Mouse (Mus musculus) midbrain, embryonic 11.5 days (tissue): Measurements from ENCODE around the gene Fnbp4. TPM values are rescaled to one million over a fixed set of nuclear protein-coding genes. Genes with fewer than 3 reads are reported as not detected.
"Not testable (repeated sequence)": the region's sequence is repeated elsewhere in the genome, so short reads cannot be mapped to it uniquely, and the experiment has no call there.

ENCODE experiments used
- ATAC-seq: fragments of 200-750 bp; cut with Nextera tagmentation; 2 replicates; pipeline ENCODE4 v1.8.0; 2017; ENCODE audit warnings: moderate TSS enrichment, moderate library complexity; ENCODE audit not compliant: low FRiP score
- DNase-seq: peaks from one replicate; pipeline ENCODE4 v3.0.0; 2015; ENCODE audit warnings: low spot score; ENCODE audit errors: missing footprints
- H3K27ac ChIP-seq: fragments of 300-500 bp; sonication (generic); 2 replicates; pipeline ENCODE4 v1.5.1; 2014; ENCODE audit warnings: low read depth, low read length
- H3K27me3 ChIP-seq: fragments of 300-500 bp; sonication (generic); 2 replicates; pipeline ENCODE4 v1.6.1; 2014; ENCODE audit warnings: mild to moderate bottlenecking, low read length, moderate library complexity, mixed read lengths; ENCODE audit not compliant: control insufficient read depth, insufficient read depth
- H3K36me3 ChIP-seq: fragments of 300-500 bp; sonication (generic); 2 replicates; pipeline ENCODE4 v1.6.1; 2014; ENCODE audit warnings: mild to moderate bottlenecking, low read length, moderate library complexity, mixed read lengths; ENCODE audit not compliant: control insufficient read depth, insufficient read depth
- H3K4me1 ChIP-seq: fragments of 300-500 bp; sonication (generic); 2 replicates; pipeline ENCODE4 v1.6.1; 2014; ENCODE audit warnings: low read length; ENCODE audit not compliant: control insufficient read depth, insufficient read depth
- H3K4me2 ChIP-seq: fragments of 300-500 bp; sonication (generic); 2 replicates; pipeline ENCODE4 v1.6.1; 2014; ENCODE audit warnings: mild to moderate bottlenecking, moderate library complexity
- H3K4me3 ChIP-seq: fragments of 300-500 bp; sonication (generic); 2 replicates; pipeline ENCODE4 v1.5.1; 2014; ENCODE audit warnings: low read depth, low read length
- H3K9ac ChIP-seq: fragments of 300-500 bp; sonication (generic); 2 replicates; pipeline ENCODE4 v1.6.1; 2014; ENCODE audit warnings: low read length
- H3K9me3 ChIP-seq: fragments of 300-500 bp; sonication (generic); 2 replicates; pipeline ENCODE4 v1.6.1; 2016; ENCODE audit warnings: low read length; ENCODE audit not compliant: control insufficient read depth
- WGBS: fragments of 180-500 bp; shearing (Covaris S2); extraction: QIAGEN DNeasy Blood & Tissue Kit; methylation state at CpG from one replicate; pipeline ENCODE4 v1.1.7; 2014; 5-methylcytosine and 5-hydroxymethylcytosine counted together
- polyA plus RNA-seq: library from polyadenylated mRNA; unstranded; fragments of >200 nt; fragmentation: Nextera tagmentation; extraction: Ambion mirVana; gene quantifications from 2 replicates; pipeline ENCODE4 v1.2.1, GENCODE M21; 2014

Fnbp4 gene
- polyA plus RNA-seq, 1 experiment from 2014 or later = 102 TPM

GRCm38 (mm10) chr2:90815266-90815665 lies 70.1 kb downstream of the Fnbp4 start:
- H3K27me3 ChIP-seq = no peaks in the 10 kb centered on the region
- H3K9me3 ChIP-seq = no peaks in the 10 kb centered on the region
- DNase-seq (no peak), ATAC-seq (no peak)
- no peak overlapping the region for H3K4me2 ChIP-seq
- no peak overlapping the region for H3K27ac ChIP-seq
- H3K4me1 ChIP-seq = no peaks in the 10 kb centered on the region
- H3K9ac ChIP-seq = no peak overlapping the region
- no peaks in the 10 kb centered on the region for H3K36me3 ChIP-seq
- no peak overlapping the region for H3K4me3 ChIP-seq
- 81% methylated on average over 2 of the region's 2 CpGs for WGBS

- no peak for DNase-seq
- no peak overlapping the region for H3K9ac ChIP-seq
- no peak overlapping the region for H3K4me3 ChIP-seq
- 84% methylated on average over 4 of the region's 4 CpGs for WGBS
- no peaks in the 10 kb centered on the region for H3K9me3 ChIP-seq
- no peaks in the 10 kb centered on the region for H3K4me1 ChIP-seq
- H3K36me3 ChIP-seq = no peaks in the 10 kb centered on the region
- H3K27me3 ChIP-seq = no peaks in the 10 kb centered on the region
- no peak for ATAC-seq
- no peak overlapping the region for H3K27ac ChIP-seq
- no peak overlapping the region for H3K4me2 ChIP-seq
Measured at GRCm38 (mm10) chr2:90816144-90816543, 71.0 kb downstream of the Fnbp4 start.

DNA sequence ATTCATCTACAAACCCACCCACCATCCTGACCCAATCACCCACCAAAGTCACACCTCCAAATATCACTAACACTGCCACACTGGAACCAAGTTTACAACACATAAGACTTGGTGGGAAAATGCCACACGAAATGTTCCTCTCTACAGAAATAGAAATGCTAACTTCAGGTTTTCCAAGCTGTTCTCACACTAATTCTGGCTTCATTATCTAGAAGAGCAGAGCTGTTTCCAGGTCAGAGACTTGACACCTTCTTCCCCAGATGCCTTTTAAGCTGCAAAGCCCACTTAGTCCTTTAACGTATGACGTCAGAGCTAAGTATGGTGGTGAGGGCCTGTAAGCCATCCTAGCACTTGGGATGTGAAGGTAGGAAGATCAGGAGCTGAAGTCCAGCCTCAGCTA lies 73.5 kb downstream of the Fnbp4 start:
- Histone ChIP-seq H3K9ac (no peak overlapping the region), H3K27ac (no peak overlapping the region), H3K4me2 (no peak overlapping the region), H3K36me3 (no peaks in the 10 kb centered on the region), H3K4me1 (no peaks in the 10 kb centered on the region), H3K4me3 (no peak overlapping the region), H3K27me3 (no peaks in the 10 kb centered on the region), H3K9me3 (no peaks in the 10 kb centered on the region)
- no peak for ATAC-seq
- no peak for DNase-seq
- WGBS = 89% methylated on average over 3 of the region's 3 CpGs

GRCm38 (mm10) chr2:90820894-90821293 lies 75.7 kb downstream of the Fnbp4 start:
- Histone ChIP-seq H3K9ac (no peak overlapping the region), H3K36me3 (no peaks in the 10 kb centered on the region), H3K27ac (no peak overlapping the region), H3K4me1 (no peaks in the 10 kb centered on the region), H3K27me3 (no peaks in the 10 kb centered on the region), H3K4me3 (no peak overlapping the region), H3K9me3 (no peaks in the 10 kb centered on the region), H3K4me2 (no peak overlapping the region)
- no peak for ATAC-seq
- 84% methylated on average over 3 of the region's 3 CpGs for WGBS
- DNase-seq = no peak

- Histone ChIP-seq H3K27me3 (no peaks in the 10 kb centered on the region), H3K27ac (no peak overlapping the region), H3K4me1 (no peaks in the 10 kb centered on the region), H3K4me2 (no peak overlapping the region), H3K4me3 (no peak overlapping the region), H3K9ac (no peak overlapping the region), H3K36me3 (no peaks in the 10 kb centered on the region), H3K9me3 (no peaks in the 10 kb centered on the region)
- 81% methylated on average over 2 of the region's 2 CpGs for WGBS
- ATAC-seq (no peak), DNase-seq (no peak)
Measured at GRCm38 (mm10) chr2:90822978-90823377, 77.8 kb downstream of the Fnbp4 start.

- no peak overlapping the region for H3K4me2 ChIP-seq
- no peaks in the 10 kb centered on the region for H3K4me1 ChIP-seq
- H3K36me3 ChIP-seq = no peaks in the 10 kb centered on the region
- WGBS = 87% methylated on average over 6 of the region's 6 CpGs
- no peak for ATAC-seq
- no peak overlapping the region for H3K27ac ChIP-seq
- no peaks in the 10 kb centered on the region for H3K9me3 ChIP-seq
- H3K27me3 ChIP-seq = no peaks in the 10 kb centered on the region
- H3K4me3 ChIP-seq = no peak overlapping the region
- no peak for DNase-seq
- H3K9ac ChIP-seq = no peak overlapping the region
Measured at GRCm38 (mm10) chr2:90823781-90824180, 78.6 kb downstream of the Fnbp4 start.

DNA sequence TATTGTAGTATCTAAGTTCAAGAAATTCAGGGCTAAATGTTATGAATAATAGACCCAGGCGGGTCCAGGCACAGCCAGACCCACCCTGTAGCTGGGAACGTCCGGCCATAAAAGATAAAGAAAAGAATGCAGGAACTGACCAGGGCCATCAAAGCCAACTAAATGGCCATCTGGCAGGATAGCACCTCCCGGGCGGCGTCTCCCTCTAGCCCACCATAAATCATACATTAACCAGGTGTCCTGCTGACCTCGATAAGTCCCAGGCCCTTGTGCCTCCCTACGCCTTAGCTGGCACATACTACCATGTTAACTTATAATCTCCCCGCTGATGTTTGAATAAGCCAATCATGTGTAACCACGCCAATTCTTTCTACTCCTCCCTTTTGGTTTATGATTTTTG lies 79.4 kb downstream of the Fnbp4 start:
- 95% methylated on average over 10 of the region's 10 CpGs for WGBS
- H3K27ac ChIP-seq = not testable (repeated sequence)

DNA sequence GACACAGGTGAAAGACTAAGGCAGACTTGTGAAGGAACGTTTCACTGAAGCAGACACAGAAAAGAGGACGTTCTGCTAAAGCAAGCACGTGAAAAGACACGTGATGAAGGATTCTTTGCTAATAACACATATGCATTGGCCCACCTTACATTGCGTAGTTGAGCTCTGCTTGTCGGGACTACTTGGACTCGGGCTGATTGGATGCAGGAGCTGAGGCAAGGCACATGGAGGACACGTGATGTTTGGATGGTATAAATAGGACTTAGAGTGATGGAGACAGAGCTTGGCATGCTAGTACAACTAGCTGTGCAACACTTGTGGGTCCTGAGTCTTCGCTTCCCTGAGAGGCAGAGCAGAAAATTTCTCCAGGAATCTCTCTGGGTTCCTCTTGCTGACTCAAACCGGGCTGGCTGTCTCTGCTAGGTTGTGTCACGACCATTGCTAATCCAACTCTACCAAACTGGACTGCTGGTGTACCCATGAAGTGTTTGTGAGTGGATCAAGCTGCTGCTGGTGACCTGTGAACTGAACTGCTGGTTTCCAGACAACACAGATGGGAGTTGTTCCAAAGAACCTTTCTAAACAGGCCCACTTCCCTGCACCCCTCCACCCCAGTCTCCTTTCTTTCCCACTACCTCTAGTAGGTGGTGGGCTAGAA lies 80.5 kb downstream of the Fnbp4 start:
- Histone ChIP-seq H3K9me3 (no peaks in the 10 kb centered on the region), H3K4me3 (no peak overlapping the region), H3K9ac (no peak overlapping the region), H3K27ac (no peak overlapping the region), H3K27me3 (no peaks in the 10 kb centered on the region), H3K4me1 (no peaks in the 10 kb centered on the region), H3K36me3 (no peaks in the 10 kb centered on the region), H3K4me2 (no peak overlapping the region)
- ATAC-seq (no peak), DNase-seq (no peak)
- WGBS = 88% methylated on average over 11 of the region's 11 CpGs

More for the DNA sequence above, 79.4 kb downstream of the Fnbp4 start:
- not testable (repeated sequence) for ATAC-seq, H3K9ac ChIP-seq, H3K4me1 ChIP-seq, H3K27me3 ChIP-seq, H3K9me3 ChIP-seq, H3K36me3 ChIP-seq, DNase-seq, H3K4me3 ChIP-seq, H3K4me2 ChIP-seq

GRCm38 (mm10) chr2:90828739-90829138 lies 83.6 kb downstream of the Fnbp4 start:
- no peak overlapping the region for H3K27ac ChIP-seq
- H3K9ac ChIP-seq = no peak overlapping the region
- no peak for ATAC-seq
- no peak overlapping the region for H3K4me3 ChIP-seq
- no peaks in the 10 kb centered on the region for H3K9me3 ChIP-seq
- H3K4me1 ChIP-seq = no peaks in the 10 kb centered on the region
- DNase-seq = no peak
- H3K36me3 ChIP-seq = no peaks in the 10 kb centered on the region
- no peak overlapping the region for H3K4me2 ChIP-seq
- no peaks in the 10 kb centered on the region for H3K27me3 ChIP-seq
- 81% methylated on average over 7 of the region's 7 CpGs for WGBS
